Mouse (Mus musculus): Measurements from ENCODE around the gene Angptl6. TPM values are rescaled to one million over a fixed set of nuclear protein-coding genes. Genes with fewer than 3 reads are reported as not detected.
A peak's percentile ranks its signal among the peaks of the same experiment; 100 is the strongest.
"Not testable (repeated sequence)": the region's sequence is repeated elsewhere in the genome, so short reads cannot be mapped to it uniquely, and the experiment has no call there.

Angptl6 gene
- polyA plus RNA-seq, 1 experiment from 2014 or later: 11.8 TPM

- H3K27ac ChIP-seq: no peak overlapping the region
These were observed 22.4 kb downstream of the Angptl6 start for GRCm38 (mm10) chr9:20857131-20857530.

GRCm38 (mm10) chr9:20850179-20850578 is 29.3 kb downstream of the Angptl6 start:
- ATAC-seq (ENCODE audit: low FRiP score) (no peak), DNase-seq (ENCODE audit: low spot score) (no peak)
- H3K36me3 ChIP-seq (replicated peaks; ENCODE audit: control insufficient read depth, insufficient read depth): no peaks in the 10 kb centered on the region
- WGBS: 94% methylated on average over 2 of the region's 2 CpGs
- H3K9ac ChIP-seq: no peak overlapping the region
- no peak overlapping the region for H3K4me2 ChIP-seq (replicated peaks)
- no peaks in the 10 kb centered on the region for H3K9me3 ChIP-seq (ENCODE audit: control insufficient read depth, low read length)
- H3K27ac ChIP-seq: no peak overlapping the region
- H3K4me3 ChIP-seq (replicated peaks; ENCODE audit: low read length): no peak overlapping the region
- no peaks in the 10 kb centered on the region for H3K27me3 ChIP-seq (ENCODE audit: control insufficient read depth, insufficient read depth, low read length)
- no peaks in the 10 kb centered on the region for H3K4me1 ChIP-seq (replicated peaks; ENCODE audit: control insufficient read depth, insufficient read depth, low read length)

More at GRCm38 (mm10) chr9:20857131-20857530, 22.4 kb downstream of the Angptl6 start:
- no peak for ATAC-seq (ENCODE audit: low FRiP score)
- Histone ChIP-seq H3K9ac (no peak overlapping the region), H3K36me3 (replicated peaks; ENCODE audit: control insufficient read depth, insufficient read depth) (no peaks in the 10 kb centered on the region), H3K4me1 (replicated peaks; ENCODE audit: control insufficient read depth, insufficient read depth, low read length) (no peaks in the 10 kb centered on the region), H3K27me3 (ENCODE audit: control insufficient read depth, insufficient read depth, low read length) (no peaks in the 10 kb centered on the region), H3K9me3 (ENCODE audit: control insufficient read depth, low read length) (no peaks in the 10 kb centered on the region), H3K4me2 (replicated peaks) (no peak overlapping the region), H3K4me3 (replicated peaks; ENCODE audit: low read length) (no peak overlapping the region)
- WGBS: 17% methylated on average over 6 of the region's 6 CpGs
- DNase-seq (ENCODE audit: low spot score): peak; percentile 60

GRCm38 (mm10) chr9:20842670-20843069 is 36.9 kb downstream of the Angptl6 start:
- H3K4me3 ChIP-seq (replicated peaks; ENCODE audit: low read length): no peak overlapping the region
- H3K4me2 ChIP-seq (replicated peaks): no peak overlapping the region
- no peaks in the 10 kb centered on the region for H3K36me3 ChIP-seq (replicated peaks; ENCODE audit: control insufficient read depth, insufficient read depth)
- no peaks in the 10 kb centered on the region for H3K9me3 ChIP-seq (ENCODE audit: control insufficient read depth, low read length)
- H3K27me3 ChIP-seq (ENCODE audit: control insufficient read depth, insufficient read depth, low read length): no peaks in the 10 kb centered on the region
- H3K27ac ChIP-seq: no peak overlapping the region
- WGBS: 30% methylated on average over 2 of the region's 2 CpGs
- no peaks in the 10 kb centered on the region for H3K4me1 ChIP-seq (replicated peaks; ENCODE audit: control insufficient read depth, insufficient read depth, low read length)
- ATAC-seq (ENCODE audit: low FRiP score) (no peak; the same call in 1 of the 2 replicates), DNase-seq (ENCODE audit: low spot score) (peak; percentile 52)
- H3K9ac ChIP-seq: no peak overlapping the region

GRCm38 (mm10) chr9:20842211-20842610 is 37.3 kb downstream of the Angptl6 start:
- Histone ChIP-seq H3K4me3 (replicated peaks; ENCODE audit: low read length) (no peak overlapping the region), H3K9me3 (ENCODE audit: control insufficient read depth, low read length) (no peaks in the 10 kb centered on the region), H3K4me2 (replicated peaks) (no peak overlapping the region), H3K9ac (no peak overlapping the region), H3K27ac (no peak overlapping the region), H3K27me3 (ENCODE audit: control insufficient read depth, insufficient read depth, low read length) (no peaks in the 10 kb centered on the region), H3K4me1 (replicated peaks; ENCODE audit: control insufficient read depth, insufficient read depth, low read length) (no peaks in the 10 kb centered on the region), H3K36me3 (replicated peaks; ENCODE audit: control insufficient read depth, insufficient read depth) (no peaks in the 10 kb centered on the region)
- no peak for DNase-seq (ENCODE audit: low spot score)
- WGBS: 75% methylated on average over 4 of the region's 4 CpGs
- ATAC-seq (ENCODE audit: low FRiP score): no peak

GRCm38 (mm10) chr9:20838931-20839330 is 40.6 kb downstream of the Angptl6 start:
- Histone ChIP-seq H3K9me3 (ENCODE audit: control insufficient read depth, low read length) (no peaks in the 10 kb centered on the region), H3K9ac (no peak overlapping the region), H3K27me3 (ENCODE audit: control insufficient read depth, insufficient read depth, low read length) (no peaks in the 10 kb centered on the region), H3K4me3 (replicated peaks; ENCODE audit: low read length) (no peak overlapping the region), H3K36me3 (replicated peaks; ENCODE audit: control insufficient read depth, insufficient read depth) (no peaks in the 10 kb centered on the region), H3K4me1 (replicated peaks; ENCODE audit: control insufficient read depth, insufficient read depth, low read length) (no peaks in the 10 kb centered on the region), H3K27ac (no peak overlapping the region), H3K4me2 (replicated peaks) (no peak overlapping the region)
- ATAC-seq (ENCODE audit: low FRiP score): no peak
- DNase-seq (ENCODE audit: low spot score): no peak
- WGBS: 47% methylated on average over 6 of the region's 6 CpGs

GRCm38 (mm10) chr9:20837184-20837947 is 42.2 kb downstream of the Angptl6 start:
- Histone ChIP-seq H3K4me2 (replicated peaks) (no peak overlapping the region), H3K4me1 (replicated peaks; ENCODE audit: control insufficient read depth, insufficient read depth, low read length) (no peaks in the 10 kb centered on the region), H3K36me3 (replicated peaks; ENCODE audit: control insufficient read depth, insufficient read depth) (no peaks in the 10 kb centered on the region), H3K27ac (no peak overlapping the region), H3K27me3 (ENCODE audit: control insufficient read depth, insufficient read depth, low read length) (no peaks in the 10 kb centered on the region), H3K4me3 (replicated peaks; ENCODE audit: low read length) (no peak overlapping the region), H3K9me3 (ENCODE audit: control insufficient read depth, low read length) (no peaks in the 10 kb centered on the region), H3K9ac (no peak overlapping the region)
- ATAC-seq (ENCODE audit: low FRiP score): no peak
- WGBS: 73% methylated on average over 9 of the region's 9 CpGs
- no peak for DNase-seq (ENCODE audit: low spot score)

- not testable (repeated sequence) for H3K4me2 ChIP-seq (replicated peaks); H3K27me3 ChIP-seq (ENCODE audit: control insufficient read depth, insufficient read depth, low read length); ATAC-seq (ENCODE audit: low FRiP score); H3K36me3 ChIP-seq (replicated peaks; ENCODE audit: control insufficient read depth, insufficient read depth); H3K4me1 ChIP-seq (replicated peaks; ENCODE audit: control insufficient read depth, insufficient read depth, low read length); DNase-seq (ENCODE audit: low spot score); H3K4me3 ChIP-seq (replicated peaks; ENCODE audit: low read length); H3K9ac ChIP-seq; H3K9me3 ChIP-seq (ENCODE audit: control insufficient read depth, low read length); H3K27ac ChIP-seq
- 88% methylated on average over 11 of the region's 11 CpGs for WGBS
These were observed 44.0 kb downstream of the Angptl6 start for GRCm38 (mm10) chr9:20835431-20835954.

- H3K4me1 ChIP-seq (replicated peaks; ENCODE audit: control insufficient read depth, insufficient read depth, low read length): no peaks in the 10 kb centered on the region
- no peak overlapping the region for H3K27ac ChIP-seq
- ATAC-seq (ENCODE audit: low FRiP score): no peak
- 0 out of 2 replicates have a peak, but pooled peaks cover 2% of the 10 kb centered on the region for H3K27me3 ChIP-seq (ENCODE audit: control insufficient read depth, insufficient read depth, low read length)
- 73% methylated on average over 1 of the region's 1 CpGs for WGBS
- no peak overlapping the region for H3K4me2 ChIP-seq (replicated peaks)
- no peak for DNase-seq (ENCODE audit: low spot score)
- H3K36me3 ChIP-seq (replicated peaks; ENCODE audit: control insufficient read depth, insufficient read depth): no peaks in the 10 kb centered on the region
- no peaks in the 10 kb centered on the region for H3K9me3 ChIP-seq (ENCODE audit: control insufficient read depth, low read length)
- H3K4me3 ChIP-seq (replicated peaks; ENCODE audit: low read length): no peak overlapping the region
- no peak overlapping the region for H3K9ac ChIP-seq
These were observed 44.6 kb downstream of the Angptl6 start for GRCm38 (mm10) chr9:20834881-20835280.

- no peaks in the 10 kb centered on the region for H3K4me1 ChIP-seq (replicated peaks; ENCODE audit: control insufficient read depth, insufficient read depth, low read length)
- H3K27ac ChIP-seq: no peak overlapping the region
- H3K4me2 ChIP-seq (replicated peaks): peak overlapping the region; percentile 32
- no peak overlapping the region for H3K4me3 ChIP-seq (replicated peaks; ENCODE audit: low read length)
- 0 out of 2 replicates have a peak, but pooled peaks cover 2% of the 10 kb centered on the region for H3K27me3 ChIP-seq (ENCODE audit: control insufficient read depth, insufficient read depth, low read length)
- H3K9ac ChIP-seq: peak overlapping the region; percentile 41; the same call in 1 of the 2 replicates
- peak; percentile 93 for ATAC-seq (ENCODE audit: low FRiP score)
- WGBS: 16% methylated on average over 19 of the region's 19 CpGs
- no peaks in the 10 kb centered on the region for H3K9me3 ChIP-seq (ENCODE audit: control insufficient read depth, low read length)
- peak; percentile 95 for DNase-seq (ENCODE audit: low spot score)
- no peaks in the 10 kb centered on the region for H3K36me3 ChIP-seq (replicated peaks; ENCODE audit: control insufficient read depth, insufficient read depth)
These were observed 48.5 kb downstream of the Angptl6 start for GRCm38 (mm10) chr9:20830901-20831643.
